In the genomic region with DNA sequence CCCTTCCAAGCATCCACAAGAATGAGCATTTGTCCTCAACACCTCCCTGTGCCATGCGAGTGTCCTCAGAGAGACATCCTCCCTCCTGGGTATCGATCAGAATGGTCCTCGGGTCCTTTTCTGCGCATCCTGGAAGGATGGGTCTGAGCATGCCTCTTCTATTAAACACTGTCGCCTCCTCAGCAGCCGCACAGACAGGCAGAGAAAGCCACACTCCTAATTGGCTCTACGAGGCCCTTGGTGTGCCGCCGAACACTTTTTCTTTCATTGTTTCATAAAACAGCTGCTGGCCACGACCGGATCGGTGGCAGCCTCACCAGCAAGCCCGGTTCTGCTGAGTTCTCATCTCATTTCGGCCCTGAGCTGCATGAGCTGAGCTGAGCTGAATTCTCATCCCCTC, we compare ENCODE assay signal across 15 mouse cellular contexts.
DNase-seq lines count a peak whose midpoint lies in the region; ATAC-seq and TF ChIP-seq lines count a peak whose summit lies in the region.
"Had no signal": no experiment of that assay in that cellular context is flagged by ENCODE, and none has a peak within 500 bp of the region (broad histone marks: within the 10 kb centered on the region; RNA-seq: fewer than 3 reads in every experiment).

No protein-coding gene starts in this region.

- no peak overlapping the region for H3K9ac ChIP-seq in forebrain, embryonic 12.5 days
- H3K9ac ChIP-seq in hindbrain, embryonic 13.5 days, result no peak overlapping the region; the same call in 1 of the 2 replicates
- no peak overlapping the region for H3K9ac ChIP-seq in midbrain, embryonic 16.5 days (ENCODE audit: low read depth, low read length)
- H3K9ac ChIP-seq: heart, embryonic 13.5 days; limb, embryonic 12.5 days; liver, embryonic 14.5 days had no signal

- peak overlapping the region; percentile 13 for H3K4me2 ChIP-seq in forebrain, embryonic 12.5 days
- 0 out of 2 replicates have a peak overlapping the region, but pooled peaks have one; percentile 10 for H3K4me2 ChIP-seq in hindbrain, embryonic 13.5 days
- H3K4me2 ChIP-seq in midbrain, embryonic 16.5 days (ENCODE audit: low read length), result peak overlapping the region; percentile 0; the same call in 1 of the 2 replicates
- H3K4me2 ChIP-seq: heart, embryonic 13.5 days; limb, embryonic 12.5 days had no signal

- peaks cover 94% of the 10 kb centered on the region for H3K4me1 ChIP-seq in forebrain, embryonic 12.5 days
- H3K4me1 ChIP-seq in hindbrain, embryonic 13.5 days (replicated peaks), result peaks cover 99% of the 10 kb centered on the region
- peaks cover 44% of the 10 kb centered on the region for H3K4me1 ChIP-seq in midbrain, embryonic 16.5 days (ENCODE audit: control insufficient read depth, insufficient read depth, low read length)

- no peak for TF ChIP-seq CTCF in brain, embryonic 14.5 days (IDR thresholded peaks at IDR 0.05; ENCODE audit: borderline replicate concordance, extremely low read depth, insufficient read depth, insufficient read length)

- H3K4me3 ChIP-seq in forebrain, embryonic 12.5 days (replicated peaks), result no peak overlapping the region
- no peak overlapping the region for H3K4me3 ChIP-seq in hindbrain, embryonic 13.5 days
- no peak overlapping the region for H3K4me3 ChIP-seq in midbrain, embryonic 16.5 days (ENCODE audit: low read depth, low read length)
- H3K4me3 ChIP-seq: heart, embryonic 13.5 days; limb, embryonic 12.5 days had no signal

- no peak for TF ChIP-seq POLR2A in brain, embryonic 14.5 days (IDR thresholded peaks at IDR 0.05; ENCODE audit: borderline replicate concordance, extremely low read depth, insufficient read depth, insufficient read length, poor library complexity, severe bottlenecking)

- peak; percentile 80 for DNase-seq in brain, embryonic 14.5 days (ENCODE audit: low read depth)
- no peak for DNase-seq in ovary, postnatal 10 days (ENCODE audit: low spot score)
- no peak for DNase-seq in gastrocnemius, postnatal 25 days
- no peak for DNase-seq in ovary, adult 18-20 months (ENCODE audit: low spot score)
- DNase-seq: adrenal gland, adult 2 months; gastrocnemius, postnatal 10 days; kidney, adult 18-20 months; lung, postnatal 10 days had no signal

- peak; percentile 49; the same call in 1 of the 2 replicates for ATAC-seq in forebrain, embryonic 12.5 days (ENCODE audit: low FRiP score)
- no peak for ATAC-seq in hindbrain, embryonic 13.5 days (ENCODE audit: low FRiP score)
- ATAC-seq in midbrain, embryonic 16.5 days, result no peak

- 43% methylated on average over 14 of the region's 14 CpGs for WGBS in forebrain, embryonic 12.5 days
- WGBS in hindbrain, embryonic 13.5 days, result 46% methylated on average over 14 of the region's 14 CpGs
- WGBS in midbrain, embryonic 16.5 days, result 32% methylated on average over 14 of the region's 14 CpGs

- peak overlapping the region; percentile 86 for H3K27ac ChIP-seq in forebrain, embryonic 12.5 days
- H3K27ac ChIP-seq in hindbrain, embryonic 13.5 days, result peak overlapping the region; percentile 89
- H3K27ac ChIP-seq in midbrain, embryonic 16.5 days (ENCODE audit: low read length), result peak overlapping the region; percentile 71
- H3K27ac ChIP-seq: limb, embryonic 12.5 days; liver, embryonic 14.5 days had no signal

- H3K27me3 ChIP-seq in forebrain, embryonic 12.5 days, result no peaks in the 10 kb centered on the region
- no peaks in the 10 kb centered on the region for H3K27me3 ChIP-seq in hindbrain, embryonic 13.5 days
- no peaks in the 10 kb centered on the region for H3K27me3 ChIP-seq in midbrain, embryonic 16.5 days (ENCODE audit: control insufficient read depth, insufficient read depth, low read depth, low read length)
- H3K27me3 ChIP-seq: heart, embryonic 13.5 days had no signal

- no peaks in the 10 kb centered on the region for H3K9me3 ChIP-seq in forebrain, embryonic 12.5 days
- H3K9me3 ChIP-seq in hindbrain, embryonic 13.5 days, result no peaks in the 10 kb centered on the region
- H3K9me3 ChIP-seq in midbrain, embryonic 16.5 days (replicated peaks; ENCODE audit: control insufficient read depth, low read length, poor library complexity, severe bottlenecking), result no peaks in the 10 kb centered on the region
- H3K9me3 ChIP-seq: G1E; heart, embryonic 13.5 days; limb, embryonic 12.5 days had no signal

- 0 out of 2 replicates have a peak, but pooled peaks cover 3% of the 10 kb centered on the region for H3K36me3 ChIP-seq in forebrain, embryonic 12.5 days (replicated peaks)
- no peaks in the 10 kb centered on the region for H3K36me3 ChIP-seq in hindbrain, embryonic 13.5 days
- no peaks in the 10 kb centered on the region for H3K36me3 ChIP-seq in midbrain, embryonic 16.5 days (ENCODE audit: control insufficient read depth, insufficient read depth, low read length)
